ENCODE assay signal across 27 mouse cellular contexts in the genomic region with DNA sequence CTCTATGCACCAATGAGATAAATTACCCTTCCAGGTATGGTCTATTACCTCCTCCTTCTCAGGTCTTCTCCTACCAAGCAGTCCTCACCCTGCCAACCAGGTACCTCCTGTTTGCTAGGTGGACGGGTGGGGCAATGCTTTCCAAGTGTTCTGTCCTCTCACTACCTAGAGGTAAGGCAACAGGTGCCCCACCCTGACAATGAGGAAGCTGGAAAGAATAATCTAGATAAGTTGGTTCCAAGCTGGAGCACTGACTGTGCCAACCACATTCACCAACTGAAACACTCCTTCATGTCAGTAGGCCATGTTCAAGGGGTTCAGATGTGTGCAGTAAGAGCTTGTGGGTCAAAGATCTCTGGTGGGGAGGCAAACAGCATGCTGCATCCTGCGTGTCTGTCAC. TPM values are rescaled to one million over a fixed set of nuclear protein-coding genes. Genes with fewer than 3 reads are reported as not detected.
A peak's percentile ranks its signal among the peaks of the same experiment; 100 is the strongest.
DNase-seq lines count a peak whose midpoint lies in the region; ATAC-seq and TF ChIP-seq lines count a peak whose summit lies in the region.
"Had no signal": no experiment of that assay in that cellular context is flagged by ENCODE, and none has a peak within 500 bp of the region (broad histone marks: within the 10 kb centered on the region; RNA-seq: fewer than 3 reads in every experiment).

No protein-coding gene starts in this region.

- H3K4me3 ChIP-seq in erythroblast, embryonic 14.5 days (replicated peaks): peak overlapping the region; percentile 43
- H3K4me3 ChIP-seq in liver, embryonic 14.5 days (ENCODE audit: insufficient read depth in 1 of 2, low read depth in 2 of 2, low read length in 2 of 2): no peak overlapping the region
- no peak overlapping the region for H3K4me3 ChIP-seq in stomach, embryonic 16.5 days (replicated peaks; ENCODE audit: low read length)
- H3K4me3 ChIP-seq: forebrain, embryonic 13.5 days; left cerebral cortex, adult 2 months; midbrain, embryonic 10.5 days; midbrain, embryonic 15.5 days; neural tube, embryonic 15.5 days had no signal

- ATAC-seq in erythroblast, adult 5-6 weeks (replicated peaks; ENCODE audit: low FRiP score, poor library complexity, severe bottlenecking): no peak
- ATAC-seq in liver, embryonic 14.5 days (ENCODE audit: insufficient read depth): no peak
- ATAC-seq in stomach, embryonic 16.5 days (ENCODE audit: insufficient read depth, low FRiP score): 0 out of 2 replicates have a peak, but pooled peaks have one; percentile 14
- ATAC-seq: forebrain, embryonic 13.5 days; hindbrain, embryonic 16.5 days; midbrain, embryonic 15.5 days had no signal

- WGBS in liver, embryonic 14.5 days (ENCODE audit: insufficient replicate concordance): 69% methylated on average over 2 of the region's 2 CpGs
- 69% methylated on average over 2 of the region's 2 CpGs for WGBS in stomach, embryonic 16.5 days

- peaks cover 98% of the 10 kb centered on the region for H3K36me3 ChIP-seq in erythroblast, embryonic 14.5 days (ENCODE audit: control insufficient read depth)
- peaks cover 42% of the 10 kb centered on the region for H3K36me3 ChIP-seq in liver, embryonic 14.5 days (replicated peaks; ENCODE audit: control insufficient read depth, insufficient read depth, low read depth)
- no peaks in the 10 kb centered on the region for H3K36me3 ChIP-seq in stomach, embryonic 16.5 days (ENCODE audit: control insufficient read depth, insufficient read depth, low read length)
- H3K36me3 ChIP-seq: midbrain, embryonic 15.5 days had no signal

- H3K4me1 ChIP-seq in erythroblast, embryonic 14.5 days (ENCODE audit: control insufficient read depth): peaks cover 98% of the 10 kb centered on the region
- peaks cover 76 to 78% of the 10 kb centered on the region in 2 experiments for H3K4me1 ChIP-seq in liver, embryonic 14.5 days (replicated peaks; ENCODE audit: control insufficient read depth in 2 of 2, insufficient read depth in 2 of 2, low read length in 1 of 2)
- H3K4me1 ChIP-seq in stomach, embryonic 16.5 days (ENCODE audit: control insufficient read depth, insufficient read depth, low read length): peaks cover 11% of the 10 kb centered on the region

- no peak for TF ChIP-seq CTCF in liver, embryonic 14.5 days (IDR thresholded peaks at IDR 0.05; ENCODE audit: low read depth)

- H3K27me3 ChIP-seq in erythroblast, embryonic 14.5 days (ENCODE audit: control insufficient read depth): no peaks in the 10 kb centered on the region
- no peaks in the 10 kb centered on the region for H3K27me3 ChIP-seq in liver, embryonic 14.5 days (ENCODE audit: control insufficient read depth, insufficient read depth, low read length)
- H3K27me3 ChIP-seq in stomach, embryonic 16.5 days (ENCODE audit: control insufficient read depth, insufficient read depth, low read length): no peaks in the 10 kb centered on the region
- H3K27me3 ChIP-seq: CH12.LX; forebrain, embryonic 13.5 days; midbrain, embryonic 15.5 days; neural tube, embryonic 15.5 days had no signal

- peak overlapping the region; percentile 59 for H3K4me2 ChIP-seq in liver, embryonic 14.5 days (ENCODE audit: low read depth)
- H3K4me2 ChIP-seq in stomach, embryonic 16.5 days (ENCODE audit: low read depth, low read length): no peak overlapping the region
- H3K4me2 ChIP-seq: forebrain, embryonic 13.5 days; lung, embryonic 14.5 days; midbrain, embryonic 15.5 days; neural tube, embryonic 15.5 days had no signal

- no peak for TF ChIP-seq EP300 in liver, embryonic 14.5 days (IDR thresholded peaks at IDR 0.05; ENCODE audit: low read depth)

- H3K27ac ChIP-seq in liver, embryonic 14.5 days: peak overlapping the region; percentile 97
- H3K27ac ChIP-seq in stomach, embryonic 16.5 days (ENCODE audit: low read length): no peak overlapping the region
- H3K27ac ChIP-seq: forebrain, embryonic 13.5 days; left cerebral cortex, adult 2 months; macrophage; midbrain, embryonic 10.5 days; midbrain, embryonic 15.5 days; neural tube, embryonic 15.5 days had no signal

- H3K9me3 ChIP-seq in erythroblast, embryonic 14.5 days (ENCODE audit: control insufficient read depth, low read length): no peaks in the 10 kb centered on the region
- no peaks in the 10 kb centered on the region for H3K9me3 ChIP-seq in liver, embryonic 14.5 days (ENCODE audit: control insufficient read depth, low read length)
- H3K9me3 ChIP-seq in stomach, embryonic 16.5 days (replicated peaks; ENCODE audit: control insufficient read depth, low read length): no peaks in the 10 kb centered on the region
- H3K9me3 ChIP-seq: forebrain, embryonic 13.5 days; midbrain, embryonic 10.5 days; midbrain, embryonic 15.5 days; neural tube, embryonic 15.5 days had no signal

- peak; percentile 8 for DNase-seq in lung, postnatal 36 days
- DNase-seq in lung, postnatal 25 days (ENCODE audit: low spot score): no peak
- no peak for DNase-seq in liver, embryonic 14.5 days (ENCODE audit: low read depth in 3 of 3, low spot score in 3 of 3)
- DNase-seq in thymus, postnatal 0 days (ENCODE audit: low spot score): no peak
- no peak for DNase-seq in spleen, adult 18-20 months
- DNase-seq: adrenal gland, postnatal 10 days; cerebellum, adult 11 months; cerebellum, postnatal 10 days; gastrocnemius, postnatal 10 days; heart, postnatal 14 days; kidney, adult 9 months; kidney, postnatal 14 days; left cerebral cortex, postnatal 4 days; lung, embryonic 14.5 days; right cerebral cortex, postnatal 14 days; thymus, postnatal 14 days had no signal

- peak overlapping the region; percentile 43 for H3K9ac ChIP-seq in liver, embryonic 14.5 days (replicated peaks)
- no peak overlapping the region for H3K9ac ChIP-seq in stomach, embryonic 16.5 days (ENCODE audit: low read length)
- H3K9ac ChIP-seq: forebrain, embryonic 13.5 days; lung, embryonic 14.5 days; midbrain, embryonic 15.5 days; neural tube, embryonic 15.5 days had no signal

RNA-seq across cellular contexts. Expression of gene Slc22a23, which starts 10.1 kb away (rescaled TPM):
- polyA plus RNA-seq in erythroblast, embryonic 14.5 days (2012): 9.2 and 14.3 TPM in 2 replicates
- total RNA-seq in erythroblast, adult 5-6 weeks (2015; ENCODE audit: low replicate concordance): 96.1 and 126 TPM in 2 replicates
- 118 and 177 TPM in 2 replicates for total RNA-seq in erythroblast, adult 5-6 weeks (2017; ENCODE audit: low replicate concordance)
- 21.4 and 24.4 TPM in 2 replicates for polyA plus RNA-seq in liver, embryonic 14.5 days (2012; rRNA removed)
- 9.3 and 11.9 TPM in 2 replicates for polyA plus RNA-seq in liver, embryonic 14.5 days (2014; fragmentation: Nextera tagmentation; extraction: Ambion mirVana)
- polyA plus RNA-seq in stomach, embryonic 16.5 days (2015; fragmentation: Nextera tagmentation; extraction: Ambion mirVana): 3.1 and 3.6 TPM in 2 replicates
- 2.8 and 3.4 TPM in 2 replicates for polyA plus RNA-seq in thymus, postnatal 0 days (2015; fragmentation: Nextera tagmentation; extraction: Ambion mirVana)
